Mouse (Mus musculus) midbrain, embryonic 14.5 days (tissue): ENCODE results near the gene Tomm20. TPM values are rescaled to one million over a fixed set of nuclear protein-coding genes. Genes with fewer than 3 reads are reported as not detected.
"Not testable (repeated sequence)": the region's sequence is repeated elsewhere in the genome, so short reads cannot be mapped to it uniquely, and the experiment has no call there.

ENCODE experiments used
- ATAC-seq: fragments of 200-750 bp; cut with Nextera tagmentation; 2 replicates; pipeline ENCODE4 v1.8.0; 2017; ENCODE audit warnings: moderate number of reproducible peaks, moderate library complexity; ENCODE audit not compliant: low FRiP score, low TSS enrichment
- DNase-seq: peaks from one replicate; pipeline ENCODE4 v3.0.0-alpha.2; 2015
- H3K27ac ChIP-seq: fragments of 300-500 bp; sonication (generic); replicated peaks from 2 replicates; pipeline ENCODE4 v1.5.1; 2014; ENCODE audit warnings: mild to moderate bottlenecking, low read depth, low read length, moderate library complexity
- H3K27me3 ChIP-seq: fragments of 300-500 bp; sonication (generic); 2 replicates; pipeline ENCODE4 v1.6.1; 2014; ENCODE audit warnings: low read length, control low read depth, mixed read lengths; ENCODE audit not compliant: control insufficient read depth, insufficient read depth
- H3K36me3 ChIP-seq: fragments of 300-500 bp; sonication (generic); 2 replicates; pipeline ENCODE4 v1.6.1; 2014; ENCODE audit warnings: low read length, control low read depth; ENCODE audit not compliant: control insufficient read depth, insufficient read depth
- H3K4me1 ChIP-seq: fragments of 300-500 bp; sonication (generic); 2 replicates; pipeline ENCODE4 v1.6.1; 2014; ENCODE audit warnings: mild to moderate bottlenecking, antibody characterized with exemption, low read length, control low read depth; ENCODE audit not compliant: control insufficient read depth, insufficient read depth
- H3K4me2 ChIP-seq: fragments of 300-500 bp; sonication (generic); 2 replicates; pipeline ENCODE4 v1.6.1; 2014; ENCODE audit warnings: mild to moderate bottlenecking, low read length, moderate library complexity
- H3K4me3 ChIP-seq: fragments of 300-500 bp; sonication (generic); replicated peaks from 2 replicates; pipeline ENCODE4 v1.5.1; 2014; ENCODE audit warnings: low read depth, low read length
- H3K9ac ChIP-seq: fragments of 300-500 bp; sonication (generic); replicated peaks from 2 replicates; pipeline ENCODE4 v1.6.1; 2014; ENCODE audit warnings: mild to moderate bottlenecking, low read length, moderate library complexity
- H3K9me3 ChIP-seq: fragments of 300-500 bp; sonication (generic); 2 replicates; pipeline ENCODE4 v1.6.1; 2016; ENCODE audit warnings: low read length, control low read depth, mixed read lengths; ENCODE audit not compliant: control insufficient read depth
- WGBS: fragments of 180-500 bp; shearing (Covaris S2); extraction: QIAGEN DNeasy Blood & Tissue Kit; methylation state at CpG from one replicate; pipeline ENCODE4 v1.1.7; 2014; 5-methylcytosine and 5-hydroxymethylcytosine counted together
- polyA plus RNA-seq: library from polyadenylated mRNA; unstranded; fragments of >200 nt; fragmentation: Nextera tagmentation; extraction: Ambion mirVana; gene quantifications from 2 replicates; pipeline ENCODE4 v1.2.1, GENCODE M21; 2014

The Tomm20 gene
- 205 and 220 TPM in 2 replicates for polyA plus RNA-seq

- H3K27me3 ChIP-seq = no peaks in the 10 kb centered on the region
- ATAC-seq = peak; percentile 93
- no peaks in the 10 kb centered on the region for H3K9me3 ChIP-seq
- H3K4me3 ChIP-seq = peak within 1 kb of the TSS; percentile 80
- peak; percentile 99 for DNase-seq
- peaks cover 16% of the 10 kb centered on the region for H3K4me1 ChIP-seq
- H3K9ac ChIP-seq = peak within 1 kb of the TSS; percentile 84
- under 1% methylated on average over 48 of the region's 48 CpGs for WGBS
- peaks cover 21% of the 10 kb centered on the region for H3K36me3 ChIP-seq
- H3K4me2 ChIP-seq = peak within 1 kb of the TSS; percentile 92
- peak within 1 kb of the TSS; percentile 79 for H3K27ac ChIP-seq
Measured at GRCm38 (mm10) chr8:126945730-126946163, at the start of gene Tomm20. TSS of gene Tomm20 (minus strand) at chr8:126945844.

- H3K4me2 ChIP-seq = no peak overlapping the region
- ATAC-seq = no peak
- H3K9me3 ChIP-seq = no peaks in the 10 kb centered on the region
- H3K4me1 ChIP-seq = no peaks in the 10 kb centered on the region
- no peak overlapping the region for H3K27ac ChIP-seq
- no peaks in the 10 kb centered on the region for H3K36me3 ChIP-seq
- no peaks in the 10 kb centered on the region for H3K27me3 ChIP-seq
- H3K4me3 ChIP-seq = no peak overlapping the region
- 88% methylated on average over 1 of the region's 1 CpGs for WGBS
- DNase-seq = no peak
- no peak overlapping the region for H3K9ac ChIP-seq
Measured at GRCm38 (mm10) chr8:126994506-126994905, 48.9 kb upstream of the Tomm20 start.

GRCm38 (mm10) chr8:126989363-126990153, 43.9 kb upstream of the Tomm20 start:
- WGBS = 84% methylated on average over 5 of the region's 5 CpGs
- no peaks in the 10 kb centered on the region for H3K27me3 ChIP-seq
- ATAC-seq = no peak

GRCm38 (mm10) chr8:126988346-126989006, 42.8 kb upstream of the Tomm20 start:
- 59% methylated on average over 16 of the region's 16 CpGs for WGBS

More at GRCm38 (mm10) chr8:126989363-126990153, 43.9 kb upstream of the Tomm20 start:
- no peaks in the 10 kb centered on the region for H3K4me1 ChIP-seq
- no peak overlapping the region for H3K4me3 ChIP-seq
- H3K27ac ChIP-seq = no peak overlapping the region
- no peak overlapping the region for H3K4me2 ChIP-seq
- H3K9ac ChIP-seq = no peak overlapping the region
- H3K9me3 ChIP-seq = no peaks in the 10 kb centered on the region
- peak; percentile 68 for DNase-seq
- H3K36me3 ChIP-seq = no peaks in the 10 kb centered on the region

GRCm38 (mm10) chr8:126986495-126986894, 40.9 kb upstream of the Tomm20 start:
- H3K9me3 ChIP-seq = no peaks in the 10 kb centered on the region
- no peak overlapping the region for H3K9ac ChIP-seq
- no peaks in the 10 kb centered on the region for H3K27me3 ChIP-seq
- H3K4me2 ChIP-seq = 0 out of 2 replicates have a peak overlapping the region, but pooled peaks have one; percentile 25
- ATAC-seq = no peak
- H3K4me3 ChIP-seq = no peak overlapping the region
- no peak overlapping the region for H3K27ac ChIP-seq
- peak; percentile 94 for DNase-seq
- no peaks in the 10 kb centered on the region for H3K4me1 ChIP-seq
- WGBS = 3% methylated on average over 12 of the region's 12 CpGs
- no peaks in the 10 kb centered on the region for H3K36me3 ChIP-seq

More at GRCm38 (mm10) chr8:126988346-126989006, 42.8 kb upstream of the Tomm20 start:
- Histone ChIP-seq H3K9ac (no peak overlapping the region), H3K27ac (no peak overlapping the region), H3K4me1 (no peaks in the 10 kb centered on the region), H3K4me2 (no peak overlapping the region), H3K4me3 (no peak overlapping the region), H3K36me3 (no peaks in the 10 kb centered on the region), H3K27me3 (no peaks in the 10 kb centered on the region), H3K9me3 (no peaks in the 10 kb centered on the region)
- DNase-seq (no peak), ATAC-seq (no peak)

GRCm38 (mm10) chr8:126980046-126980445, 34.4 kb upstream of the Tomm20 start:
- no peak overlapping the region for H3K4me2 ChIP-seq
- H3K4me1 ChIP-seq = no peaks in the 10 kb centered on the region
- no peaks in the 10 kb centered on the region for H3K36me3 ChIP-seq
- peaks cover 3% of the 10 kb centered on the region; the same call in 1 of the 2 replicates for H3K27me3 ChIP-seq
- no peak overlapping the region for H3K27ac ChIP-seq
- DNase-seq = no peak
- H3K9ac ChIP-seq = no peak overlapping the region
- 76% methylated on average over 5 of the region's 5 CpGs for WGBS
- no peaks in the 10 kb centered on the region for H3K9me3 ChIP-seq
- ATAC-seq = no peak
- no peak overlapping the region for H3K4me3 ChIP-seq

GRCm38 (mm10) chr8:126979091-126979920, 33.7 kb upstream of the Tomm20 start:
- no peaks in the 10 kb centered on the region for H3K9me3 ChIP-seq
- no peak overlapping the region for H3K27ac ChIP-seq
- H3K36me3 ChIP-seq = no peaks in the 10 kb centered on the region
- no peaks in the 10 kb centered on the region for H3K4me1 ChIP-seq
- no peak for ATAC-seq
- peak overlapping the region; percentile 26; the same call in 1 of the 2 replicates for H3K4me2 ChIP-seq
- DNase-seq = no peak
- H3K27me3 ChIP-seq = peaks cover 3% of the 10 kb centered on the region; the same call in 1 of the 2 replicates
- H3K4me3 ChIP-seq = no peak overlapping the region
- no peak overlapping the region for H3K9ac ChIP-seq
- 28% methylated on average over 27 of the region's 27 CpGs for WGBS

- not testable (repeated sequence) for H3K9ac ChIP-seq, H3K27me3 ChIP-seq, H3K4me3 ChIP-seq, H3K27ac ChIP-seq, H3K9me3 ChIP-seq, H3K4me1 ChIP-seq, ATAC-seq, DNase-seq, H3K36me3 ChIP-seq, H3K4me2 ChIP-seq
- WGBS = 52% methylated on average over 2 of the region's 3 CpGs
Measured at GRCm38 (mm10) chr8:126978535-126978934, 32.9 kb upstream of the Tomm20 start.
